ENCODE assay signal across 11 mouse cellular contexts in genomic region chr15:101262502-101262901, GRCm38 (mm10). TPM values are rescaled to one million over a fixed set of nuclear protein-coding genes. Genes with fewer than 3 reads are reported as not detected.
A peak's percentile ranks its signal among the peaks of the same experiment; 100 is the strongest.
DNase-seq lines count a peak whose midpoint lies in the region; ATAC-seq lines count a peak whose summit lies in the region.
"Had no signal": no experiment of that assay in that cellular context is flagged by ENCODE, and none has a peak within 500 bp of the region (broad histone marks: within the 10 kb centered on the region; RNA-seq: fewer than 3 reads in every experiment).

No protein-coding gene starts in this region.

- H3K4me3 ChIP-seq in brown adipose tissue, adult 24 weeks (ENCODE audit: insufficient read depth, low read depth, low read length) = no peak overlapping the region
- H3K4me3 ChIP-seq: layer of hippocampus, adult 2 months had no signal

- H3K27ac ChIP-seq in brown adipose tissue, adult 24 weeks (replicated peaks; ENCODE audit: low read depth, low read length) = peak overlapping the region; percentile 20; the same call in 1 of the 2 replicates
- H3K27ac ChIP-seq: layer of hippocampus, adult 2 months had no signal

- peak; percentile 19 to 29 for ATAC-seq in hematopoietic stem cell, adult 5-6 weeks (replicated peaks in 1 of 2; ENCODE audit: insufficient read depth in 1 of 2, low FRiP score in 2 of 2, low TSS enrichment in 1 of 2, low read depth in 1 of 2, poor library complexity in 2 of 2, severe bottlenecking in 2 of 2)
- no peak for ATAC-seq in activated CD4-positive, CD25-positive, alpha-beta regulatory T cell, adult 4 months
- ATAC-seq: CD4-positive, CD25-positive, alpha-beta regulatory T cell, adult 4 months had no signal

- DNase-seq in heart, adult 8-10 months (ENCODE audit: low spot score) = peak; percentile 65
- no peak for DNase-seq in heart, postnatal 36 days
- peak; percentile 50 for DNase-seq in lung, postnatal 14 days
- DNase-seq in adipocyte (ENCODE audit: low spot score) (no peak), MN1 (ENCODE audit: low spot score) (no peak)
- DNase-seq: gastrocnemius, postnatal 10 days had no signal

- peaks cover 18% of the 10 kb centered on the region for H3K4me1 ChIP-seq in brown adipose tissue, adult 24 weeks (ENCODE audit: control insufficient read depth, insufficient read depth, insufficient read length, low read length)

- intact Hi-C loops in heart, postnatal 36 days (cut with DNase I) = no loop called here

RNA-seq across cellular contexts. Expression of gene Nr4a1, which starts 8.4 kb away (rescaled TPM):
- 10 to 100 TPM in 3 of 4 experiments, 1 to 10 TPM in 1; 7.0 to 23.9 (median 12.6) TPM for total RNA-seq in heart, adult 8-10 months (2022)
- total RNA-seq in heart, postnatal 36 days (2021) = 10 to 100 TPM in 1 of 2 experiments, 1 to 10 TPM in 1; 5.2 to 98.5 TPM
- polyA plus RNA-seq in brown adipose tissue, adult 24 weeks (2012; ENCODE audit: insufficient read depth, insufficient read length, missing spikeins) = 20.8 and 136 TPM in 2 replicates
- 246 and 344 TPM in 2 replicates for total RNA-seq in hematopoietic stem cell, adult 5-6 weeks (2017)
- 10 to 100 TPM; 37.5 to 92.8 TPM for polyA plus RNA-seq in activated CD4-positive, CD25-positive, alpha-beta regulatory T cell, adult 4 months (2017; shearing (Covaris generic))

RNA-seq across cellular contexts. Expression of gene Atg101, which starts 21.6 kb away (rescaled TPM):
- 10 to 100 TPM; 21.1 to 25.4 (median 21.4) TPM for total RNA-seq in heart, adult 8-10 months (2022)
- total RNA-seq in heart, postnatal 36 days (2021) = 10 to 100 TPM; 23.7 to 23.9 TPM
- polyA plus RNA-seq in brown adipose tissue, adult 24 weeks (2012; ENCODE audit: insufficient read depth, insufficient read length, missing spikeins) = 34.8 and 38.0 TPM in 2 replicates
- total RNA-seq in hematopoietic stem cell, adult 5-6 weeks (2017) = 31.9 and 59.4 TPM in 2 replicates
- 10 to 100 TPM; 42.8 to 43.6 TPM for polyA plus RNA-seq in activated CD4-positive, CD25-positive, alpha-beta regulatory T cell, adult 4 months (2017; shearing (Covaris generic))

RNA-seq across cellular contexts. Expression of gene 6030408B16Rik, which starts 30.5 kb away (rescaled TPM):
- total RNA-seq in heart, adult 8-10 months (2022) = 1 to 10 TPM in 3 of 4 experiments, under 1 TPM in 1; 0.54 to 2.1 (median 1.1) TPM
- total RNA-seq in heart, postnatal 36 days (2021) = 1 to 10 TPM in 1 of 2 experiments, under 1 TPM in 1; 0.94 to 1.4 TPM
- 0.91 TPM in 1 of 2 replicates, not detected in the other for polyA plus RNA-seq in brown adipose tissue, adult 24 weeks (2012; ENCODE audit: insufficient read depth, insufficient read length, missing spikeins)
- 0.63 TPM in 1 of 2 replicates, not detected in the other for total RNA-seq in hematopoietic stem cell, adult 5-6 weeks (2017)
- polyA plus RNA-seq in activated CD4-positive, CD25-positive, alpha-beta regulatory T cell, adult 4 months (2017; shearing (Covaris generic)) = under 1 TPM in 1 of 2 experiments, not detected in 1; 0.38 TPM
- polyA plus RNA-seq: CD4-positive, CD25-positive, alpha-beta regulatory T cell, adult 4 months had no signal

RNA-seq across cellular contexts. Expression of gene Grasp, which starts 38.5 kb away (rescaled TPM):
- total RNA-seq in heart, adult 8-10 months (2022) = 10 to 100 TPM in 1 of 4 experiments, 1 to 10 TPM in 3; 7.6 to 10.2 (median 9.5) TPM
- total RNA-seq in heart, postnatal 36 days (2021) = 10 to 100 TPM; 10.7 to 12.0 TPM
- polyA plus RNA-seq in brown adipose tissue, adult 24 weeks (2012; ENCODE audit: insufficient read depth, insufficient read length, missing spikeins) = 1.7 and 3.7 TPM in 2 replicates
- 6.6 and 7.8 TPM in 2 replicates for total RNA-seq in hematopoietic stem cell, adult 5-6 weeks (2017)
- not detected for polyA plus RNA-seq in activated CD4-positive, CD25-positive, alpha-beta regulatory T cell, adult 4 months (2017; shearing (Covaris generic))

Comparison
In these comparisons a context has a peak if more than half of its experiments do, and no peak if none do; other contexts are left out.
1. DNase-seq: peak in heart, adult 8-10 months (single experiment) and lung, postnatal 14 days (single experiment); none in heart, postnatal 36 days (0 of 2), adipocyte (single experiment) and MN1 (single experiment).